Mouse (Mus musculus) thymus, postnatal 36 days (tissue): ENCODE measurements around the gene 2200002J24Rik.
A peak's percentile ranks its signal among the peaks of the same experiment; 100 is the strongest.
"Not testable (repeated sequence)": the region's sequence is repeated elsewhere in the genome, so short reads cannot be mapped to it uniquely, and the experiment has no call there.

Source experiments
- DNase-seq, 2 experiments: peaks; one replicate each; pipeline ENCODE4 v3.0.0; 2022; ENCODE audit warnings: mixed read lengths in 2 of 2

2200002J24Rik gene

GRCm38 (mm10) chr7:30728739-30729395, 30.1 kb downstream of the 2200002J24Rik start:
- DNase-seq: no peak

GRCm38 (mm10) chr7:30729396-30730063, 30.8 kb downstream of the 2200002J24Rik start, which contains the start of gene Tmem147:
Tmem147 (minus strand) TSS chr7:30729540.
- peak; percentile 94 to 95 for DNase-seq

GRCm38 (mm10) chr7:30730064-30730722, 31.5 kb downstream of the 2200002J24Rik start:
- not testable (repeated sequence) for DNase-seq

- DNase-seq: no peak
Measured at GRCm38 (mm10) chr7:30736211-30736610, 37.5 kb downstream of the 2200002J24Rik start.

GRCm38 (mm10) chr7:30742570-30742969, 43.8 kb downstream of the 2200002J24Rik start:
- DNase-seq: not testable (repeated sequence)

GRCm38 (mm10) chr7:30743617-30744016, 44.9 kb downstream of the 2200002J24Rik start, which contains the start of gene Gapdhs:
Gapdhs (minus strand) TSS chr7:30743681.
- DNase-seq: not testable (repeated sequence)

GRCm38 (mm10) chr7:30744022-30744598, 45.4 kb downstream of the 2200002J24Rik start:
- DNase-seq: no peak

- DNase-seq: no peak
Measured at GRCm38 (mm10) chr7:30747525-30748204, 48.9 kb downstream of the 2200002J24Rik start.
